Mouse (Mus musculus) liver, adult 2 months (tissue): ENCODE measurements around the gene Ktn1.

Experiments
- CTCF ChIP-seq: fragments of 200-500 bp; IDR thresholded peaks from 2 replicates; pipeline ENCODE4 v1.5.1; 2011; ENCODE audit warnings: low read depth, low read length, control low read depth
- POLR2A ChIP-seq: fragments of 200-500 bp; IDR thresholded peaks from 2 replicates; pipeline ENCODE4 v1.6.1; 2011; ENCODE audit warnings: low read length, control low read depth; ENCODE audit not compliant: insufficient read depth; ENCODE audit errors: extremely low read depth

DNA sequence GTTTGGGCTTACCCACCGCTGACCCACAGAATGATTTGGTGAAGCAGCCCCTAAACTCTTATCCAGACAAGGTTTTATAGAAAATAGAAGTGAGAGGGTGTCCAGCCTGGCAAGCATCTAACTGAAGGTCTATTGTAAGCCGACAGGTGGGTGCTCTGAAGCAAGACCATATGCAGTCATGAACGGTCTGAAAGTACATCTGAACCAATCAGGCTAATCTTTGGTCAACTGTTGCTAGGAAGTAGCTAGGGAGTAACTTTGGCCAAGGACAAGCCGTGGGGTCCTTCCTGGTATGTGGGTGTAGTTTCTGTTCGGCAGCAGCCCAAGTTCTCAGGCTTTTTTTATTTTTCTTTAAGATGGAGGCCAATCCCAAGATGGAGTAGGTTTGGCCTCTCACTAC is 29.4 kb upstream of the Ktn1 start:
- TF ChIP-seq CTCF (no peak), POLR2A (no peak)
